Comparison of ENCODE assay signal across 25 mouse cellular contexts in the genomic region with DNA sequence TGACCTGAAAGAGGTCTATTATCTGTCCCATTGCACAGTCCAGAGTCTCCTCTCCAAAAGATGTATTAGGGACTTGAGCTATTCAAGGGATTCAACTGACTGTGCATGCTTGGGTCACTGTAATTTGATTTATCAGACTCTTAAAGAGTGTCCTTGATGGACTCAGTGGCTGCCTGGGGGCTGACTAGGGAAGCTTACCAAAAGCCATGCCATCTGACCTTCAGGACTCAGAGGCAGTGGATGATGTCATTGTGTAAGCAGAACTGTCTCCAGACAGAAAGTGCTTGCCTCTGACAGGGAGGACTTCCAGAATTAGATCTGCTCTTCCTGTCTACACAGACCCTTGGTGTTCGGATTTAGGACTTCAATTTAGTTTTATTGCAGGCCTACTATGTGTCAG.
DNase-seq lines count a peak whose midpoint lies in the region; ATAC-seq and TF ChIP-seq lines count a peak whose summit lies in the region.
"Had no signal": no experiment of that assay in that cellular context is flagged by ENCODE, and none has a peak within 500 bp of the region (broad histone marks: within the 10 kb centered on the region; RNA-seq: fewer than 3 reads in every experiment).

No protein-coding gene starts in this region.

- H3K9ac ChIP-seq in heart, postnatal 0 days (replicated peaks; ENCODE audit: low read depth, low read length), result no peak overlapping the region
- H3K9ac ChIP-seq: embryonic facial prominence, embryonic 12.5 days; forebrain, embryonic 12.5 days; heart, embryonic 15.5 days; hindbrain, embryonic 13.5 days; midbrain, embryonic 13.5 days; neural tube, embryonic 13.5 days had no signal

- no peaks in the 10 kb centered on the region for H3K9me3 ChIP-seq in heart, postnatal 0 days (replicated peaks; ENCODE audit: control insufficient read depth, low read length)
- H3K9me3 ChIP-seq: embryonic facial prominence, embryonic 12.5 days; forebrain, embryonic 12.5 days; heart, embryonic 15.5 days; hindbrain, embryonic 13.5 days; midbrain, embryonic 13.5 days; neural tube, embryonic 13.5 days had no signal

- no peak for TF ChIP-seq EP300 in heart, postnatal 0 days (IDR thresholded peaks at IDR 0.05; ENCODE audit: low read depth)

- WGBS in heart, postnatal 0 days, result 13% methylated on average over 1 of the region's 1 CpGs

- no peak overlapping the region for H3K4me2 ChIP-seq in heart, postnatal 0 days (ENCODE audit: low read depth, low read length)
- H3K4me2 ChIP-seq: embryonic facial prominence, embryonic 12.5 days; forebrain, embryonic 12.5 days; heart, embryonic 15.5 days; hindbrain, embryonic 13.5 days; liver, embryonic 11.5 days; midbrain, embryonic 13.5 days; neural tube, embryonic 13.5 days had no signal

- H3K4me3 ChIP-seq in heart, postnatal 0 days (ENCODE audit: low read depth, low read length), result no peak overlapping the region
- H3K4me3 ChIP-seq: embryonic facial prominence, embryonic 12.5 days; forebrain, embryonic 12.5 days; gastrocnemius, adult 2 months; heart, embryonic 15.5 days; hindbrain, embryonic 13.5 days; layer of hippocampus, adult 2 months; midbrain, embryonic 13.5 days; myocyte; neural tube, embryonic 13.5 days had no signal

- no peaks in the 10 kb centered on the region for H3K36me3 ChIP-seq in heart, postnatal 0 days (replicated peaks; ENCODE audit: control insufficient read depth, insufficient read depth, low read length)
- H3K36me3 ChIP-seq: embryonic facial prominence, embryonic 12.5 days; forebrain, embryonic 12.5 days; heart, embryonic 15.5 days; hindbrain, embryonic 13.5 days; midbrain, embryonic 13.5 days; neural tube, embryonic 13.5 days had no signal

- H3K27me3 ChIP-seq in heart, postnatal 0 days (ENCODE audit: control insufficient read depth, insufficient read depth, low read length), result no peaks in the 10 kb centered on the region
- H3K27me3 ChIP-seq: embryonic facial prominence, embryonic 12.5 days; forebrain, embryonic 12.5 days; heart, embryonic 15.5 days; hindbrain, embryonic 13.5 days; midbrain, embryonic 13.5 days; neural tube, embryonic 13.5 days had no signal

- ATAC-seq in heart, postnatal 0 days (ENCODE audit: insufficient read depth, low read depth), result peak; percentile 41; the same call in 1 of the 2 replicates
- ATAC-seq: midbrain, embryonic 13.5 days had no signal

- TF ChIP-seq CTCF in heart, postnatal 0 days (IDR thresholded peaks at IDR 0.05; ENCODE audit: low read depth), result no peak

- DNase-seq in adrenal gland, adult (ENCODE audit: inconsistent age in 2 of 2, low spot score in 1 of 2), result peak; percentile 75 to 81
- DNase-seq in adrenal gland, postnatal 4 days (ENCODE audit: low spot score in 2 of 2), result no peak
- peak; percentile 12 for DNase-seq in heart, postnatal 0 days (ENCODE audit: low spot score)
- no peak for DNase-seq in heart, adult 8-10 months (ENCODE audit: low spot score)
- DNase-seq in adrenal gland, adult 8-10 months, result peak; percentile 56
- peak; percentile 39 for DNase-seq in embryo, embryonic 10.5 days (ENCODE audit: low spot score)
- no peak for DNase-seq in right cerebral cortex, adult 18-20 months
- DNase-seq in T-cell, adult 2 months (ENCODE audit: low spot score), result no peak
- DNase-seq: cerebellum, adult 9-10 months; gastrocnemius, adult 2 months; kidney, adult 18-20 months; kidney, postnatal 10 days; layer of hippocampus, postnatal 36 days; lung, adult 18-20 months; lung, postnatal 14 days; retina, postnatal 1 day had no signal

- no peak overlapping the region for H3K27ac ChIP-seq in heart, postnatal 0 days (ENCODE audit: low read depth)
- H3K27ac ChIP-seq: embryonic facial prominence, embryonic 12.5 days; forebrain, embryonic 12.5 days; gastrocnemius, adult 2 months; heart, embryonic 15.5 days; hindbrain, embryonic 13.5 days; layer of hippocampus, adult 2 months; midbrain, embryonic 13.5 days; neural tube, embryonic 13.5 days had no signal

- H3K4me1 ChIP-seq in heart, postnatal 0 days (ENCODE audit: control insufficient read depth, insufficient read depth), result no peaks in the 10 kb centered on the region
- H3K4me1 ChIP-seq: embryonic facial prominence, embryonic 12.5 days; forebrain, embryonic 12.5 days; heart, embryonic 15.5 days; hindbrain, embryonic 13.5 days; midbrain, embryonic 13.5 days; neural tube, embryonic 13.5 days had no signal

Comparison
In these comparisons a context has a peak if more than half of its experiments do, and no peak if none do; other contexts are left out.
1. DNase-seq: peak in adrenal gland, adult (2 of 2), heart, postnatal 0 days (single experiment), adrenal gland, adult 8-10 months (single experiment) and embryo, embryonic 10.5 days (single experiment); none in adrenal gland, postnatal 4 days (0 of 2), heart, adult 8-10 months (single experiment), right cerebral cortex, adult 18-20 months (single experiment) and T-cell, adult 2 months (single experiment).